8 mouse cellular contexts compared by ENCODE assay signal in genomic region chr7:47014564-47015389, GRCm38 (mm10). TPM values are rescaled to one million over a fixed set of nuclear protein-coding genes. Genes with fewer than 3 reads are reported as not detected.
DNase-seq lines count a peak whose midpoint lies in the region; ATAC-seq and TF ChIP-seq lines count a peak whose summit lies in the region.

No protein-coding gene starts in this region.

- peak overlapping the region; percentile 93 for H3K27ac ChIP-seq in liver, embryonic 12.5 days
- peak overlapping the region; percentile 83 for H3K27ac ChIP-seq in stomach, embryonic 16.5 days (ENCODE audit: low read length)
- no peak overlapping the region for H3K27ac ChIP-seq in thymus, adult 2 months (ENCODE audit: control insufficient read depth, insufficient read depth, low read length)

- ATAC-seq in liver, embryonic 12.5 days: no peak
- no peak for ATAC-seq in stomach, embryonic 16.5 days (ENCODE audit: insufficient read depth, low FRiP score)

- H3K9ac ChIP-seq in liver, embryonic 12.5 days: peak overlapping the region; percentile 45; the same call in 1 of the 2 replicates
- H3K9ac ChIP-seq in stomach, embryonic 16.5 days (ENCODE audit: low read length): peak overlapping the region; percentile 44; the same call in 1 of the 2 replicates

- whole genome bisulfite sequencing in liver, embryonic 12.5 days (ENCODE audit: insufficient replicate concordance): 41% methylated on average over 10 of the region's 11 CpGs
- 46% methylated on average over 10 of the region's 11 CpGs for WGBS in stomach, embryonic 16.5 days
- WGBS in thymus, adult 2 months: 60% methylated on average over 11 of the region's 11 CpGs

- no peak for TF ChIP-seq POLR2A in thymus, adult 2 months (IDR thresholded peaks at IDR 0.05; ENCODE audit: control insufficient read depth, extremely low read depth, insufficient read depth, low read length, poor library complexity)

- no peak for TF ChIP-seq CTCF in thymus, adult 2 months (IDR thresholded peaks at IDR 0.05; ENCODE audit: borderline replicate concordance, control insufficient read depth, extremely low read depth, insufficient read depth, low read length, poor library complexity)

- H3K4me1 ChIP-seq in liver, embryonic 12.5 days: peaks cover 51% of the 10 kb centered on the region
- peaks cover 12% of the 10 kb centered on the region for H3K4me1 ChIP-seq in stomach, embryonic 16.5 days (ENCODE audit: control insufficient read depth, insufficient read depth, low read length)
- peaks cover 15% of the 10 kb centered on the region for H3K4me1 ChIP-seq in thymus, adult 2 months (replicated peaks; ENCODE audit: control insufficient read depth, insufficient read depth, low read length)

- DNase-seq in adrenal gland, postnatal 14 days: peak; percentile 61
- no peak for DNase-seq in adrenal gland, postnatal 4 days (ENCODE audit: low spot score in 2 of 2)
- peak; percentile 42 to 56 for DNase-seq in B cell, adult 2 months
- peak; percentile 91 for DNase-seq in heart, adult 8-10 months (ENCODE audit: low spot score)
- no peak for DNase-seq in layer of hippocampus, postnatal 14 days (ENCODE audit: low spot score in 2 of 2)
- DNase-seq in thymus, adult 2 months: no peak

- H3K4me3 ChIP-seq in liver, embryonic 12.5 days: peak overlapping the region; percentile 21; the same call in 1 of the 2 replicates
- H3K4me3 ChIP-seq in stomach, embryonic 16.5 days (replicated peaks; ENCODE audit: low read length): no peak overlapping the region
- H3K4me3 ChIP-seq in thymus, adult 2 months (ENCODE audit: control insufficient read depth, insufficient read depth, low read length): no peak overlapping the region

- no peaks in the 10 kb centered on the region for H3K36me3 ChIP-seq in liver, embryonic 12.5 days
- H3K36me3 ChIP-seq in stomach, embryonic 16.5 days (ENCODE audit: control insufficient read depth, insufficient read depth, low read length): no peaks in the 10 kb centered on the region
- H3K36me3 ChIP-seq in thymus, adult 2 months (ENCODE audit: control insufficient read depth, insufficient read depth, low read length): no peaks in the 10 kb centered on the region

- H3K4me2 ChIP-seq in liver, embryonic 12.5 days: peak overlapping the region; percentile 57
- peak overlapping the region; percentile 36; the same call in 1 of the 2 replicates for H3K4me2 ChIP-seq in stomach, embryonic 16.5 days (ENCODE audit: low read depth, low read length)

- no peaks in the 10 kb centered on the region for H3K9me3 ChIP-seq in liver, embryonic 12.5 days (replicated peaks)
- no peaks in the 10 kb centered on the region for H3K9me3 ChIP-seq in stomach, embryonic 16.5 days (replicated peaks; ENCODE audit: control insufficient read depth, low read length)

- no peaks in the 10 kb centered on the region for H3K27me3 ChIP-seq in liver, embryonic 12.5 days (replicated peaks)
- H3K27me3 ChIP-seq in stomach, embryonic 16.5 days (ENCODE audit: control insufficient read depth, insufficient read depth, low read length): no peaks in the 10 kb centered on the region
- H3K27me3 ChIP-seq in thymus, adult 2 months (ENCODE audit: control insufficient read depth, insufficient read depth, low read length): no peaks in the 10 kb centered on the region

RNA-seq across cellular contexts. Expression of gene Spty2d1, which starts 6.6 kb away (rescaled TPM):
- total RNA-seq in adrenal gland, postnatal 14 days (2021): 17.5 and 20.0 TPM in 2 replicates
- 10 to 100 TPM; 16.6 to 18.2 TPM for total RNA-seq in adrenal gland, postnatal 4 days (2021)
- 1 to 10 TPM; 5.7 to 6.4 (median 6.2) TPM for total RNA-seq in heart, adult 8-10 months (2022)
- 16.8 and 17.7 TPM in 2 replicates for polyA plus RNA-seq in liver, embryonic 12.5 days (2016; fragmentation: Nextera tagmentation; extraction: Ambion mirVana)
- 25.1 and 25.7 TPM in 2 replicates for polyA plus RNA-seq in stomach, embryonic 16.5 days (2015; fragmentation: Nextera tagmentation; extraction: Ambion mirVana)
- total RNA-seq in layer of hippocampus, postnatal 14 days (2021): 10 to 100 TPM; 12.8 to 13.1 TPM
- 6.9 and 8.4 TPM in 2 replicates for polyA plus RNA-seq in thymus, adult 2 months (2012; rRNA removed)

RNA-seq across cellular contexts. Expression of gene Gm9999, which starts 31.4 kb away (rescaled TPM):
- not detected in 2 replicates for total RNA-seq in adrenal gland, postnatal 14 days (2021)
- not detected for total RNA-seq in adrenal gland, postnatal 4 days (2021)
- total RNA-seq in heart, adult 8-10 months (2022): not detected
- not detected in 2 replicates for polyA plus RNA-seq in liver, embryonic 12.5 days (2016; fragmentation: Nextera tagmentation; extraction: Ambion mirVana)
- not detected in 2 replicates for polyA plus RNA-seq in stomach, embryonic 16.5 days (2015; fragmentation: Nextera tagmentation; extraction: Ambion mirVana)
- not detected for total RNA-seq in layer of hippocampus, postnatal 14 days (2021)
- 0.54 TPM in 1 of 2 replicates, not detected in the other for polyA plus RNA-seq in thymus, adult 2 months (2012; rRNA removed)

RNA-seq across cellular contexts. Expression of gene Tmem86a, which starts 35.6 kb away (rescaled TPM):
- 21.8 and 29.2 TPM in 2 replicates for total RNA-seq in adrenal gland, postnatal 14 days (2021)
- total RNA-seq in adrenal gland, postnatal 4 days (2021): 10 to 100 TPM; 35.2 to 42.8 TPM
- 10 to 100 TPM; 20.6 to 33.5 (median 24.9) TPM for total RNA-seq in heart, adult 8-10 months (2022)
- 20.2 and 20.3 TPM in 2 replicates for polyA plus RNA-seq in liver, embryonic 12.5 days (2016; fragmentation: Nextera tagmentation; extraction: Ambion mirVana)
- polyA plus RNA-seq in stomach, embryonic 16.5 days (2015; fragmentation: Nextera tagmentation; extraction: Ambion mirVana): 27.9 and 29.9 TPM in 2 replicates
- total RNA-seq in layer of hippocampus, postnatal 14 days (2021): 10 to 100 TPM; 15.5 to 16.5 TPM
- 51.3 and 66.5 TPM in 2 replicates for polyA plus RNA-seq in thymus, adult 2 months (2012; rRNA removed)

RNA-seq across cellular contexts. Expression of gene Uevld, which starts 56.5 kb away (rescaled TPM):
- total RNA-seq in adrenal gland, postnatal 14 days (2021): 16.7 and 20.1 TPM in 2 replicates
- 10 to 100 TPM; 22.9 to 23.6 TPM for total RNA-seq in adrenal gland, postnatal 4 days (2021)
- total RNA-seq in heart, adult 8-10 months (2022): 10 to 100 TPM; 10.1 to 14.9 (median 12.7) TPM
- 6.9 and 7.1 TPM in 2 replicates for polyA plus RNA-seq in liver, embryonic 12.5 days (2016; fragmentation: Nextera tagmentation; extraction: Ambion mirVana)
- polyA plus RNA-seq in stomach, embryonic 16.5 days (2015; fragmentation: Nextera tagmentation; extraction: Ambion mirVana): 11.6 and 12.6 TPM in 2 replicates
- 10 to 100 TPM; 10.4 to 11.3 TPM for total RNA-seq in layer of hippocampus, postnatal 14 days (2021)
- polyA plus RNA-seq in thymus, adult 2 months (2012; rRNA removed): 4.0 and 4.3 TPM in 2 replicates

Comparison
In these comparisons a context has a peak if more than half of its experiments do, and no peak if none do; other contexts are left out.
1. DNase-seq: peak in adrenal gland, postnatal 14 days (single experiment), B cell, adult 2 months (2 of 2) and heart, adult 8-10 months (single experiment); none in adrenal gland, postnatal 4 days (0 of 2), layer of hippocampus, postnatal 14 days (0 of 2) and thymus, adult 2 months (single experiment).